Mouse (Mus musculus) kidney, adult 2 months (tissue): ENCODE results near the gene Trmt61a. TPM values are rescaled to one million over a fixed set of nuclear protein-coding genes. Genes with fewer than 3 reads are reported as not detected.

Experiments used
- DNase-seq: peaks from one replicate; pipeline ENCODE4 v3.0.0; 2021
- H3K27ac ChIP-seq: fragments of 200-500 bp; 2 replicates; pipeline ENCODE4 v1.5.1; 2012; ENCODE audit warnings: low read depth, low read length, control low read depth, inconsistent platforms; ENCODE audit not compliant: insufficient read depth
- H3K27me3 ChIP-seq: fragments of 200-500 bp; replicated peaks from 2 replicates; pipeline ENCODE4 v1.6.1; 2012; ENCODE audit warnings: mild to moderate bottlenecking, moderate library complexity, low read length, inconsistent platforms; ENCODE audit not compliant: control insufficient read depth, insufficient read depth
- H3K36me3 ChIP-seq: fragments of 200-500 bp; 2 replicates; pipeline ENCODE4 v1.6.1; 2012; ENCODE audit warnings: mild to moderate bottlenecking, moderate library complexity, low read length, inconsistent platforms; ENCODE audit not compliant: control insufficient read depth, insufficient read depth
- H3K4me1 ChIP-seq: fragments of 200-500 bp; 2 replicates; pipeline ENCODE4 v1.6.1; 2011; ENCODE audit warnings: low read length; ENCODE audit not compliant: control insufficient read depth, insufficient read depth
- H3K4me3 ChIP-seq: fragments of 200-500 bp; 2 replicates; pipeline ENCODE4 v1.5.1; 2011; ENCODE audit warnings: mild to moderate bottlenecking, low read depth, low read length, control low read depth; ENCODE audit not compliant: insufficient read depth
- CTCF ChIP-seq: fragments of 200-500 bp; conservative IDR thresholded peaks from 2 replicates; pipeline ENCODE4 v1.5.1; 2011; ENCODE audit warnings: low read depth, mild to moderate bottlenecking, control low read depth, low read length, moderate library complexity, mixed read lengths; ENCODE audit not compliant: insufficient read depth, insufficient read length
- POLR2A ChIP-seq: fragments of 200-500 bp; IDR thresholded peaks from one replicate; pipeline ENCODE4 v1.6.1; 2011; ENCODE audit warnings: low read depth, low read length, control low read depth
- WGBS: fragments of 180-500 bp; shearing (Covaris S2); methylation state at CpG from one replicate; pipeline ENCODE4 v1.1.7; 2018; 5-methylcytosine and 5-hydroxymethylcytosine counted together
- polyA plus RNA-seq: library from polyadenylated mRNA; depleted of rRNA; stranded (reverse); fragments of >200 nt; gene quantifications from 2 replicates; pipeline ENCODE4 v1.2.3, GENCODE M21; 2012

Gene Trmt61a
- polyA plus RNA-seq, 1 experiment: 12.4 TPM

DNA sequence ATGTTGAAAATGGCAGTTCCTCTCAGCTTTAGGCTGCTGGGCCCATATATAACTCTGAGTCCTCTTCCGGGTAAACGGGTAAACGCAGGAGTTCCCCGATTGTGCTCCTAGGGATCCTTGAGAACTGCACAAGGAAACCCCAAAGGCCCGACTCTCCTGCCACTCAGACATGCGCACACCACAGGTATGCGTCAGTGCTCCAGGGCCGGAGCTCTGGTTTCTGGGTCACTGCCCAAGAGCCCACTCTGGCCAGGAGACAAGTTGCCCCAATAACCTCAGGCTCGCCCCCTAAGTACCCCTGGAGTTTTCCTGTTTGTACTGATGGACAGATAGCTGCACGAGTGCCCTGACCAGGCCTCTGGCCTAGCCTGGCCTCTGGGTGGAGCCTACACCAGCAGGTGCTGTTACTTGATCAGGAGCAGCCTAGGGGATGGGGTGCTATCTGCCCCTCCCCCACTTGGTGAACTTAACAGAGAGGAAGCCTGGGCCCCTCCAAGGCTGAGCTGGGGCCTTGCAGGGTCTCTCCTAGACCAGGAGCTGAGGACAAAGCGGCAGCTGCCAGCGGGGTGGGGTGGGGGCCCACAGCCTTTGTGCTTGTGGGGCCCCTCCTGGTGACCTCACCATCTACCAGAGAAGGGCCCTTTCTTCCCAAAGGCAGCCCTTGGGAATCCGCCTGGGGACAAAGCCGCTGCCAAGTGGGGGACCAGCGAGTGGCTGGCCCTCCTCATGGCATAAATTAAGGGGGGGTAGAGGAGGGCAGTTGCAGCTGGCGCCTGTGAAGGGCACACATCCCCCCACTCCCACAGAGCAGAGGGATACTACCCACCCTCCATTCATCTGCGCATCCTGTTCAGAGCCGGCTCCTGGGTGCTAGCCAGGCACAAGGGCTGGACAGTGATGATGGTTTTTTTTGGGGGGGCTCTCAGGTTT is 15.7 kb downstream of the Trmt61a start:
- Histone ChIP-seq H3K4me3 (no peak overlapping the region), H3K4me1 (peaks cover 33% of the 10 kb centered on the region), H3K27ac (peak overlapping the region; percentile 81), H3K36me3 (no peaks in the 10 kb centered on the region), H3K27me3 (no peaks in the 10 kb centered on the region)
- 53% methylated on average over 18 of the region's 18 CpGs for WGBS
- DNase-seq: peak; percentile 32
- TF ChIP-seq POLR2A (no peak), CTCF (no peak)

DNA sequence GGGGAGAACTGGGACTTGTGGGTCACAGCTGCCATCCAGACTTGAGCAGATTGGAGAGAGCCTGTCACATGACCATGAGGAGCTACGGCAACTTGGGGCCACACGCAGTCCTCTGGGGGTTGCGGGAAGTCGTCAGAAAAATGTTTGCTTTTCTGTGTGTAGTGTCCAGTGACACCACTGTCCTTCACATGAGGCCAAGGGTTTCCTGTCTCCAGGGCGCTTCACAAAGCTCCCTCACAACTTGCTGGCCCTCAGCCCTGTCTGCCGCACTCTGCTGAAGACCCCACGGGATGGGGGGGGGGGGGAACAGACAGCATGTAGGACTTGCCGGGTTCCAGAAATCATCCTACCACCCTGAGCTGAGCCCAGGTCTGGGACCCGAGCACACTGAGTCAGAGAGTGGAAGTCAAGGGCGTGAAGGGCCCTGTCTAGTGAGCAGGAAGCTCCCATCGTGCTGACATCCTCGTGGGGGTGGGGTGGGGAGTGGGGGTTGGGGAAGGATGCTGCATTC is 16.4 kb downstream of the Trmt61a start:
- TF ChIP-seq CTCF (no peak), POLR2A (no peak)
- H3K27ac ChIP-seq: peak overlapping the region; percentile 81
- DNase-seq: peak; percentile 51
- no peaks in the 10 kb centered on the region for H3K36me3 ChIP-seq
- H3K27me3 ChIP-seq: no peaks in the 10 kb centered on the region
- H3K4me3 ChIP-seq: no peak overlapping the region
- peaks cover 26% of the 10 kb centered on the region for H3K4me1 ChIP-seq
- WGBS: 30% methylated on average over 12 of the region's 12 CpGs

DNA sequence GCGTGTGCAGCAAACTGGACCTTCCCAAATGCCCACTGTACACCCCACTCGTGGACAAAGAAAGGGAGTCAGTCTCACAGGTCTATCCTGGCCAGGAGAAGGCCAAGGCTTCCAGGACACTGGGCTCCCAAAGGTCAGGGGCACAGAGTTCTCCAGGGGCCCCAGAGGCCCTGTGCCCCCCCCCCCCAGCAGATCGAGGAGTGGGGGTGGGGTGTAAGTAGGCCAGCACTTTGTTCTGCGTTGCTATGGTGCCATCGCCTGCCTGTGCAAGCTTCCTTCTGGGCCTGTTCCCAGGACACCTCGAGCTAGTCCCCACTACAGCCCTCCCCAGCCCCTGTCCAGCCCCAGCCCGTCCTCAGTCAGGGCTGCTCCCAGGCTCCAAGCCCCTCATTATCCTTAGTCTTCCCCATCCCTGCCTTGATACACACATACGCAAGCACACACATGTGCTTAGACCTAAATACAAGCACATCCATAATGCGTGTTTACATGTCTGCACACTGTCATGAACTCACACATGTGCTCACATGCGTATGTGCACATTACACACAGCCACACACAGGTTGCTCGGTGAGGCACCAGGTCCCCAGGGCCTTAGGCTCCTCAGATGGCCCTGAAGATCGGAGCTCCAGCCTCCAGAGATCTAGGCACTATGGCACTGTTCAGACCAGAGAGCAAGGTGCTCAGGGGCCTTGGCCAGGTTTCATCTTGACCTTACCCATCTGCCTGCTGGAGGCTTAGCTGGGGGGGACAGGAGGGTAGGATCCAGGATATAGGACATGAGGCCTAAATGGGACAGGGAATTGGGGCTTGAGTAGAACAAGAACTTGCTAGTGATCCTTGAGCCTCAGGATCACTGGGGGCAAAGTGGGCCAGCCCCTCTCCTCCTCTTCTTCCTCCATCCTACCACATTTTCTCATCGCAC is 17.2 kb downstream of the Trmt61a start:
- no peak for DNase-seq
- no peak overlapping the region for H3K4me3 ChIP-seq
- H3K4me1 ChIP-seq: peaks cover 18% of the 10 kb centered on the region
- no peaks in the 10 kb centered on the region for H3K27me3 ChIP-seq
- no peak for TF ChIP-seq POLR2A
- TF ChIP-seq CTCF: no peak
- H3K36me3 ChIP-seq: no peaks in the 10 kb centered on the region
- WGBS: 61% methylated on average over 13 of the region's 13 CpGs
- H3K27ac ChIP-seq: peak overlapping the region; percentile 72; the same call in 1 of the 2 replicates

- Histone ChIP-seq H3K4me3 (no peak overlapping the region), H3K27ac (no peak overlapping the region), H3K4me1 (peaks cover 18% of the 10 kb centered on the region), H3K27me3 (no peaks in the 10 kb centered on the region), H3K36me3 (no peaks in the 10 kb centered on the region)
- WGBS: 32% methylated on average over 6 of the region's 6 CpGs
- DNase-seq: peak; percentile 84
- TF ChIP-seq CTCF (peak; percentile 88), POLR2A (no peak)
These were observed 18.3 kb downstream of the Trmt61a start for GRCm38 (mm10) chr12:111696239-111696638.

DNA sequence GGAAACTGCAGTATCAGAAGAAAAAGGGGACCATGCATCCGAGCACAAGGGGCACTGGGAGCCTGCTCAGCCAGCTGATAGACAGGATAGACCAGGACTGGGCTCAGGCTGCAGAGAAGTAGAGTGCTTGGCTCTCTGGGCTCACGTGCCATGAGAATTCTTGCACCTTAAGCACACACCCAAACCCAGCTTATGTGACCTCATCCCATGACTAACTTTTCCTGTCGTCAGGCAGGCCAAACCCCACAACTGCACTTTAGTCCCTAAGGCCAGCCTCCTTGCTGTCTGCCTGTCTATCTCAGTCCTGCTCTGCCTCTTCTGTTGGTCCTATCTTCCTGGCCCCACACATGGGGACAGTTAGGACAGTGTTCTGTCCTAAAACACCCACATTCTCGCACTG is 19.8 kb downstream of the Trmt61a start:
- H3K4me1 ChIP-seq: peaks cover 18% of the 10 kb centered on the region
- H3K36me3 ChIP-seq: no peaks in the 10 kb centered on the region
- no peak for DNase-seq
- no peak overlapping the region for H3K4me3 ChIP-seq
- no peaks in the 10 kb centered on the region for H3K27me3 ChIP-seq
- no peak for TF ChIP-seq POLR2A
- no peak for TF ChIP-seq CTCF
- WGBS: 61% methylated on average over 4 of the region's 4 CpGs
- no peak overlapping the region for H3K27ac ChIP-seq

DNA sequence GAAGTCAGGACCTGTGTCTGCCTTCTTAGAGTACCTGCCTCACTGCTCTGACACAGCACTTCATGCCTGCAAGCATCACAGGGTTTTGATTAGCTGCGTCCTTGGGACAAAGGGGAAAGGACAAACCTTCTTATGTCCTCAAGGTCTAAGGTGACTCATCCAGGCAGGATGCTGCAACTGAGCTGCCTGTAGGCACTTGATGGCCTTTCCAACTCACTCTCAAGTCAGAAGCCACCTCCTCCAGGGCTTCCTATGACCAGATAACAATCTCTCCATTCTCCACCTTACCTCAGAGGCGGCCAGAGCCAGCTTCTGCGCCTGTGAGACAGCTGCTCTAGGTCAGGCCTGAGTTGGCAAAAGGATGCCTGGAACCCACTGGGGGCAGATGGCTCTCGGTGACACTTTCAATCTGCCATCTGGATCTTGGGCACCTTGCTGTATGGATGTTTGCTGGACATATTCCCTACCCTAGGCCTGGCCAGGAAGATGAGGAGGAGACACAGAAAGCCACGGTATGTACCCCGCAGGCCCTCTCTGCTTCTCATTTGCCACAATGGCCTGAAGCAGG is 20.5 kb downstream of the Trmt61a start:
- Histone ChIP-seq H3K4me1 (peaks cover 17% of the 10 kb centered on the region), H3K27ac (no peak overlapping the region), H3K27me3 (no peaks in the 10 kb centered on the region), H3K36me3 (no peaks in the 10 kb centered on the region), H3K4me3 (no peak overlapping the region)
- DNase-seq: no peak
- WGBS: 83% methylated on average over 6 of the region's 6 CpGs
- TF ChIP-seq POLR2A: no peak
- TF ChIP-seq CTCF: no peak
